Mouse (Mus musculus): ENCODE data around the gene Nt5e. TPM values are rescaled to one million over a fixed set of nuclear protein-coding genes. Genes with fewer than 3 reads are reported as not detected.
A peak's percentile ranks its signal among the peaks of the same experiment; 100 is the strongest.

Gene Nt5e
- 8.9 and 14.8 TPM in 2 replicates for total RNA-seq (2012; rRNA removed)

GRCm38 (mm10) chr9:88326930-88327901 lies at the start of gene Nt5e:
Gene Nt5e, plus strand, starts transcription at chr9:88327197.
- Histone ChIP-seq H3K9me3 (ENCODE audit: control insufficient read depth, insufficient read depth, low read depth, low read length) (no peaks in the 10 kb centered on the region), H3K36me3 (ENCODE audit: control insufficient read depth, insufficient read depth, low read length, poor library complexity, severe bottlenecking) (no peaks in the 10 kb centered on the region), H3K4me3 (ENCODE audit: insufficient read depth in 1 of 2, low read depth in 1 of 2, low read length in 2 of 2, poor library complexity in 1 of 2, severe bottlenecking in 1 of 2) (peak within 1 kb of the TSS; percentile 67 to 69), H3K9ac (ENCODE audit: insufficient read depth, low read depth, low read length, poor library complexity, severe bottlenecking) (peak within 1 kb of the TSS; percentile 51), H3K4me1 (ENCODE audit: control insufficient read depth in 2 of 2, insufficient read depth in 2 of 2, low read length in 2 of 2, poor library complexity in 1 of 2) (peaks cover 3% of the 10 kb centered on the region in 2 experiments; a peak in 2 of 4 replicates), H3K27ac (ENCODE audit: insufficient read depth, low read depth, low read length, poor library complexity, severe bottlenecking) (no peak within 1 kb of the TSS)
- in situ Hi-C loops (cut with MboI; ENCODE audit: low sequenced_read_pairs in 2 of 2, unreplicated experiment in 2 of 2) = loop anchor here in 1 of 2 experiments (5.0 kb wide), 1 partner anchor 590 kb away; no protein-coding TSS in a partner anchor
- TF ChIP-seq ZNF384 (IDR thresholded peaks at IDR 0.05; ENCODE audit: low read depth, low read length) = no peak
- no peak for TF ChIP-seq CHD2 (IDR thresholded peaks at IDR 0.05; ENCODE audit: low read depth, low read length)
- TF ChIP-seq ZC3H11A (IDR thresholded peaks at IDR 0.05; ENCODE audit: borderline replicate concordance, low read depth, low read length) = no peak
- TF ChIP-seq HCFC1 (IDR thresholded peaks at IDR 0.05; ENCODE audit: borderline replicate concordance, insufficient read depth, low read length) = no peak
- no peak for TF ChIP-seq MAFK (IDR thresholded peaks at IDR 0.05; ENCODE audit: insufficient read depth, low read depth, low read length)
- peak; percentile 40 for DNase-seq (ENCODE audit: low read depth, low spot score)

DNA sequence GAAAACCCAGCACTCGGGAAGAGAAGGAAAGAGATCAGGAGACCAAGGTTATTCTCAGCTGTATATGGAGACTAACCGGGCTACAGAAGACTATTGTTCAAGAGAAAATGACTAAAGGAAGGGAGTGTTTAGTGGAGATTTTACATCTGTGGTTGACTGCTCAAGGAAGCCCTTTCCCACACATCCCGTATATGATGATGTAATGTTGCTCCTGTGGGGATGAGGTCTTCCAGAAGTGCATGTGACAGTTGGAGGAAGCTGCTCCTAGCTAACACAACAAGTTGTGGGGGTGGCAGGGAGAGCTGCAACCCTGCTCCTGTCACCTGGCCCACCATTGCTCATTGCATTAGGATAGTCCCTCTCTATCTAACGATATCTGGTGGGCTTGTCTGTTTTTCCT lies 49.4 kb upstream of the Nt5e start:
- H3K4me3 ChIP-seq (ENCODE audit: insufficient read depth in 1 of 2, low read depth in 1 of 2, low read length in 2 of 2, poor library complexity in 1 of 2, severe bottlenecking in 1 of 2) = no peak overlapping the region
- no peaks in the 10 kb centered on the region for H3K4me1 ChIP-seq (ENCODE audit: control insufficient read depth in 2 of 2, insufficient read depth in 2 of 2, low read length in 2 of 2, poor library complexity in 1 of 2)
- in situ Hi-C loops (cut with MboI; ENCODE audit: low sequenced_read_pairs in 2 of 2, unreplicated experiment in 2 of 2) = no loop called here
- TF ChIP-seq HCFC1 (IDR thresholded peaks at IDR 0.05; ENCODE audit: borderline replicate concordance, insufficient read depth, low read length) (no peak), MAFK (IDR thresholded peaks at IDR 0.05; ENCODE audit: insufficient read depth, low read depth, low read length) (no peak), CHD2 (IDR thresholded peaks at IDR 0.05; ENCODE audit: low read depth, low read length) (no peak), ZC3H11A (IDR thresholded peaks at IDR 0.05; ENCODE audit: borderline replicate concordance, low read depth, low read length) (no peak), ZNF384 (IDR thresholded peaks at IDR 0.05; ENCODE audit: low read depth, low read length) (no peak)
- H3K9me3 ChIP-seq (ENCODE audit: control insufficient read depth, insufficient read depth, low read depth, low read length) = no peaks in the 10 kb centered on the region
- no peaks in the 10 kb centered on the region for H3K36me3 ChIP-seq (ENCODE audit: control insufficient read depth, insufficient read depth, low read length, poor library complexity, severe bottlenecking)
- DNase-seq (ENCODE audit: low read depth, low spot score) = no peak
- H3K9ac ChIP-seq (ENCODE audit: insufficient read depth, low read depth, low read length, poor library complexity, severe bottlenecking) = no peak overlapping the region
- no peak overlapping the region for H3K27ac ChIP-seq (ENCODE audit: insufficient read depth, low read depth, low read length, poor library complexity, severe bottlenecking)

DNA sequence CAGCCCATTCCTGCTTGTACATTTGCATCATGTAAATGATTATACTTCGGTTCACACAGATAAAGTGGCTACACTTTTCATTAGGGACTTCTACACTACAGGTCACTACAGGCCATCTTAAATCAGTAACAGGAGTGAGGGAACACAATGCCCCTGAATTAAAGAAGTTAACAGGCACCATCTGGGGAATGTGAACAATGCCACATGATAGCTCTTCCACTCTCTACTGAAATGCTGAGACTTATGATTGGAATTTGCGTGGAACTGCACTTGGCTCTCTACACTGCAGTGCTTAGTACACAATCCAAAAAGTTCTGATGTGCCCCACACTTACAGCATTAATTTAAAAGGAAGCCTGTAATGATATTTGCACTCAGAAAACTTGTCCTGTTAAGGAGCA lies 47.3 kb upstream of the Nt5e start:
- Histone ChIP-seq H3K9me3 (ENCODE audit: control insufficient read depth, insufficient read depth, low read depth, low read length) (no peaks in the 10 kb centered on the region), H3K36me3 (ENCODE audit: control insufficient read depth, insufficient read depth, low read length, poor library complexity, severe bottlenecking) (no peaks in the 10 kb centered on the region), H3K4me3 (ENCODE audit: insufficient read depth in 1 of 2, low read depth in 1 of 2, low read length in 2 of 2, poor library complexity in 1 of 2, severe bottlenecking in 1 of 2) (no peak overlapping the region), H3K27ac (ENCODE audit: insufficient read depth, low read depth, low read length, poor library complexity, severe bottlenecking) (no peak overlapping the region), H3K9ac (ENCODE audit: insufficient read depth, low read depth, low read length, poor library complexity, severe bottlenecking) (no peak overlapping the region), H3K4me1 (ENCODE audit: control insufficient read depth in 2 of 2, insufficient read depth in 2 of 2, low read length in 2 of 2, poor library complexity in 1 of 2) (no peaks in the 10 kb centered on the region)
- in situ Hi-C loops (cut with MboI; ENCODE audit: low sequenced_read_pairs in 2 of 2, unreplicated experiment in 2 of 2) = no loop called here
- TF ChIP-seq MAFK (IDR thresholded peaks at IDR 0.05; ENCODE audit: insufficient read depth, low read depth, low read length) = no peak
- no peak for TF ChIP-seq CHD2 (IDR thresholded peaks at IDR 0.05; ENCODE audit: low read depth, low read length)
- no peak for TF ChIP-seq HCFC1 (IDR thresholded peaks at IDR 0.05; ENCODE audit: borderline replicate concordance, insufficient read depth, low read length)
- TF ChIP-seq ZNF384 (IDR thresholded peaks at IDR 0.05; ENCODE audit: low read depth, low read length) = no peak
- no peak for TF ChIP-seq ZC3H11A (IDR thresholded peaks at IDR 0.05; ENCODE audit: borderline replicate concordance, low read depth, low read length)
- no peak for DNase-seq (ENCODE audit: low read depth, low spot score)

DNA sequence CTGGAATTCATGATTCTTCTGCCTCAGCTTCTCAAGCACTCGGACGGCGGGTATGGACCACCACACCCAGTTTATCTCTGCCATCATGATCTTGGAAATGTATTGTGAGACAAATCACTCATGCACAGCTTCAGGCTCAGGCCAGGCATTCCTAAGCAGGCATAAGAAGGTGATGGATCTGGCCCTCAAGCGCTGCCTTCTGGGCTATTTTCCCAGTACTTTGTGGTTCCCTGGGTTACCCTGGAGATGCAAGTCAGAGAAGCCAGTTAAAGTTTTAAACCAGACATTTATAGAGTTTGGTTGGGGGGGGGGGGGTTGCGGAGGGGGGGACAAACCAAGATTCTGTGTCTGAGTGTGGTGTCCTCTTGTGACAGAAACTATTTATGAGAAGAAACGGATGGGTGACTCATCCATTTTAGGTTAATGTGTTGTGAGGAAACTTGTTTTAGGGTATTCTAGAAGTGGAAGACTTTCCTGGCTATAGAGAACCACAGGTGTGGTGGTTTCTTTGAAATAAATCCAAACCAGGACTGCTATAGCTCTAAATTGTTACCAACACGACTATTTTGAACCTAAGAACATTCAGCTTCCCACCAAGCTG lies 37.3 kb upstream of the Nt5e start:
- TF ChIP-seq ZC3H11A (IDR thresholded peaks at IDR 0.05; ENCODE audit: borderline replicate concordance, low read depth, low read length) (no peak), HCFC1 (IDR thresholded peaks at IDR 0.05; ENCODE audit: borderline replicate concordance, insufficient read depth, low read length) (no peak), CHD2 (IDR thresholded peaks at IDR 0.05; ENCODE audit: low read depth, low read length) (no peak), ZNF384 (IDR thresholded peaks at IDR 0.05; ENCODE audit: low read depth, low read length) (no peak), MAFK (IDR thresholded peaks at IDR 0.05; ENCODE audit: insufficient read depth, low read depth, low read length) (no peak)
- H3K9me3 ChIP-seq (ENCODE audit: control insufficient read depth, insufficient read depth, low read depth, low read length) = no peaks in the 10 kb centered on the region
- DNase-seq (ENCODE audit: low read depth, low spot score) = no peak
- H3K9ac ChIP-seq (ENCODE audit: insufficient read depth, low read depth, low read length, poor library complexity, severe bottlenecking) = no peak overlapping the region
- H3K4me1 ChIP-seq (ENCODE audit: control insufficient read depth in 2 of 2, insufficient read depth in 2 of 2, low read length in 2 of 2, poor library complexity in 1 of 2) = no peaks in the 10 kb centered on the region
- H3K4me3 ChIP-seq (ENCODE audit: insufficient read depth in 1 of 2, low read depth in 1 of 2, low read length in 2 of 2, poor library complexity in 1 of 2, severe bottlenecking in 1 of 2) = no peak overlapping the region
- no peaks in the 10 kb centered on the region for H3K36me3 ChIP-seq (ENCODE audit: control insufficient read depth, insufficient read depth, low read length, poor library complexity, severe bottlenecking)
- in situ Hi-C loops (cut with MboI; ENCODE audit: low sequenced_read_pairs in 2 of 2, unreplicated experiment in 2 of 2) = no loop called here
- H3K27ac ChIP-seq (ENCODE audit: insufficient read depth, low read depth, low read length, poor library complexity, severe bottlenecking) = no peak overlapping the region
